Mouse (Mus musculus) neural tube, embryonic 12.5 days (tissue): ENCODE data around the gene Ecm2. TPM values are rescaled to one million over a fixed set of nuclear protein-coding genes. Genes with fewer than 3 reads are reported as not detected.

ENCODE experiments used
- ATAC-seq: fragments of 200-750 bp; cut with Nextera tagmentation; 2 replicates; pipeline ENCODE4 v1.8.0; 2017; ENCODE audit warnings: low read depth, mild to moderate bottlenecking, moderate TSS enrichment, moderate library complexity; ENCODE audit not compliant: low FRiP score
- H3K27ac ChIP-seq: fragments of 300-500 bp; sonication (generic); 2 replicates; pipeline ENCODE4 v1.5.1; 2016
- H3K27me3 ChIP-seq: fragments of 300-500 bp; sonication (generic); replicated peaks from 2 replicates; pipeline ENCODE4 v1.6.1; 2016; ENCODE audit warnings: mild to moderate bottlenecking
- H3K36me3 ChIP-seq: fragments of 300-500 bp; sonication (generic); 2 replicates; pipeline ENCODE4 v1.6.1; 2016; ENCODE audit warnings: mild to moderate bottlenecking
- H3K4me1 ChIP-seq: fragments of 300-500 bp; sonication (generic); 2 replicates; pipeline ENCODE4 v1.6.1; 2016
- H3K4me2 ChIP-seq: fragments of 300-500 bp; sonication (generic); replicated peaks from 2 replicates; pipeline ENCODE4 v1.6.1; 2016; ENCODE audit warnings: mild to moderate bottlenecking
- H3K4me3 ChIP-seq: fragments of 300-500 bp; sonication (generic); 2 replicates; pipeline ENCODE4 v1.5.1; 2016
- H3K9ac ChIP-seq: fragments of 300-500 bp; sonication (generic); 2 replicates; pipeline ENCODE4 v1.6.1; 2016; ENCODE audit warnings: mild to moderate bottlenecking
- H3K9me3 ChIP-seq: fragments of 300-500 bp; sonication (generic); 2 replicates; pipeline ENCODE4 v1.6.1; 2016; ENCODE audit warnings: mild to moderate bottlenecking
- WGBS: fragments of 180-500 bp; shearing (Covaris S2); methylation state at CpG from one replicate; pipeline ENCODE4 v1.1.7; 2016; 5-methylcytosine and 5-hydroxymethylcytosine counted together
- polyA plus RNA-seq: library from polyadenylated mRNA; unstranded; fragments of >200 nt; fragmentation: Nextera tagmentation; extraction: Ambion mirVana; gene quantifications from 2 replicates; pipeline ENCODE4 v1.2.1, GENCODE M21; 2016

The Ecm2 gene
- polyA plus RNA-seq, 1 experiment from 2014 or later, result 0.60 TPM

DNA sequence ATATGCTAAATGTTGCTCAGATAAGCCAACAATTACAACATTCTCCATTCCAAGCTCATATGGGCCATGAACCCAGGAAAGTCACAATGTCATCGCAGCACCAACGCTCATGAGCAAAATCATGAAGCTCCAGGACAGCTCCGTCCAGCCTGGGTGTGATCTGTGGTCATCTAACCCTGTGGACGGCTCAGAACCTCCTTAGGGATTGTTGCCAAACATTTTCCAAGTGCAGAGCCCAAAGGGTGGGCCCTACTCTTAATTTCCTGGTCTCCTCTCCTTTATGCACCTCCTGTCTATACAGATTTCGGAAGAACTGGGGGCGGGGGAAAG, 32.0 kb upstream of the Ecm2 start:
- 98% methylated on average over 6 of the region's 6 CpGs for WGBS
- Histone ChIP-seq H3K9me3 (no peaks in the 10 kb centered on the region), H3K4me2 (no peak overlapping the region), H3K4me3 (no peak overlapping the region), H3K4me1 (no peaks in the 10 kb centered on the region), H3K36me3 (no peaks in the 10 kb centered on the region), H3K27me3 (no peaks in the 10 kb centered on the region), H3K9ac (no peak overlapping the region), H3K27ac (no peak overlapping the region)
- ATAC-seq, result no peak

DNA sequence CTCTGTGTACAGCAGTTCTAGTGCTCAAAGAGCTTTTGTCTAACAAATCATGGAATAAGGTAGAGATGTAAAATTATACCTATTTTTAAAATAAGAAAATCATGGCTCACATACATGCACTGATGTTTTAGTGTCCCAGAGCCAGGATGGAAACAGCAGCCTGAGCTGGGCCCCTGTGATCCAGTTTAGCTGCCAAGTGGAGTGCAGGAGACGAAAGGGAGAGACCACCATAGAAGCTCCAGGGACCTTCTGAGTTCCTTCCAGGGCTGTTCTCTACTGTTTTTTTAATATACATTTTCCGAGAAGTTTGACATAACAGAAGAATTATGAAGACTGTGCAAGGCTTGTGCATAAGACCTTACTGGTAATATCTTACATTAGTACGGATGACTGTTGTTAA, 26.7 kb upstream of the Ecm2 start:
- 85% methylated on average over 3 of the region's 3 CpGs for WGBS
- Histone ChIP-seq H3K4me3 (no peak overlapping the region), H3K27ac (no peak overlapping the region), H3K27me3 (no peaks in the 10 kb centered on the region), H3K36me3 (no peaks in the 10 kb centered on the region), H3K9ac (no peak overlapping the region), H3K4me1 (no peaks in the 10 kb centered on the region), H3K9me3 (no peaks in the 10 kb centered on the region), H3K4me2 (no peak overlapping the region)
- ATAC-seq, result no peak

DNA sequence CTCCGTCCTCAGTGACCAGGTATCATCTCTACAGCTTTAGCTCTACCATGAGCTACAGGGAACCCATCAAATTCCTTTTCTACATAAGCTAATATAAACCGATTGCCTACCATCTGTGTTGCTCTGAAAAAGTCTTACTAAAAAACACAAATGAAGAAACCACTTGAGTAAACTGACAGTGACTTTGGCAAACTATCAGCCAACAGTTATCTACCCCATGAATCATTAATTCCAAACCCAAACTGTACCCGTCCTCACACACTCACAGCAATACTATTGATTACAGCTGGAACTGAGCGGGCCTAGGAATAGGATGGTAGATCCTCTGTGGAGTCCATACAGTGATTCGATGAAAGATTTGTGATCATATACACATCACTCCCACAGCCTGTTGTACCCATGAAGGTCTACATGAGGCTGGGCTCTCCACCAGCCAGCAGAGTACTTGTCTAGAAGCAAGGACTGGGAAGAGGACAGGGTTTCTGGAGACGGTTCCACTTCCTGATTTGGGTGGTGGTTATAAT, 25.7 kb upstream of the Ecm2 start:
- H3K4me2 ChIP-seq, result no peak overlapping the region
- H3K27me3 ChIP-seq, result no peaks in the 10 kb centered on the region
- no peak for ATAC-seq
- H3K9me3 ChIP-seq, result no peaks in the 10 kb centered on the region
- H3K4me3 ChIP-seq, result no peak overlapping the region
- H3K36me3 ChIP-seq, result no peaks in the 10 kb centered on the region
- H3K9ac ChIP-seq, result no peak overlapping the region
- no peak overlapping the region for H3K27ac ChIP-seq
- H3K4me1 ChIP-seq, result no peaks in the 10 kb centered on the region
- WGBS, result 90% methylated on average over 6 of the region's 6 CpGs

DNA sequence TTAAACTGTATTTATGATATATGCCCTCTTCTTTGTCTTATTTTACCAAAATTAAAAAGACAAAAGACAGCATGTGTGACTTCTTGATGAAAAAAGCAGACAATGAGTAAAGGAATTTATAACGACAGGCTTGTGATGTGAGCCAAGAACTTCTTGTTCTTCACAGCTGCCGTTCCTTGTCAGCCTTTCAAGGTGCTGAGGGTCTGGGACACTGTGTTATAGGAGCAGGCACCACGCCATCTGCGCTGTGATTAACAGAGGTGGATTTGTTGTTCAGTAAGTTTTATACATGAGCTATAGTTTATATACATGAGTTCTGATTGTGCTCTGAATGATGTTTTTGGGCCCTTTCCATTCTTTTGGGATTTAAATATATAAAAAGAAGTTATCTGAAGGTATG, 25.2 kb upstream of the Ecm2 start:
- WGBS, result 83% methylated on average over 4 of the region's 4 CpGs

DNA sequence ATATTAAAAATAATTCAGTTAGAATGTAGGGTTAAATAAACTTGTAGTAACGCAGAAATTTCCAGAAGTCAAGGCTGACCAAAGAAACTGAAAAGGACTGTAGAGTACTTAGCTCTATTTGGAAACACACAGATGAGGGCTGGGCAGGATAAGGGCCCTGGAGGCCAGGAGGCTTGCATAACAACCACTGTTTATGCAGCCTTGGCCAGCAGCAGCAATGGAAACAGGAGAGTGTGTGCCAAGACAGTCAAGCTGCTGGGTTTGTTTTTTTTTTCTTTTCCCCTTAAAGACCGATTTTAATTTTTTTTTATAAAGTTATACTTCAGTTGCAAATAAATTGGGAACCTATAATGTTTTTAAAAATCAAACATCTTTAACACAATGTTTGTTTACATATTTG, 24.6 kb upstream of the Ecm2 start:
- WGBS, result 80% methylated on average over 2 of the region's 2 CpGs
- ATAC-seq, result no peak
- no peak overlapping the region for H3K27ac ChIP-seq
- H3K9me3 ChIP-seq, result no peaks in the 10 kb centered on the region
- no peaks in the 10 kb centered on the region for H3K36me3 ChIP-seq
- H3K4me3 ChIP-seq, result no peak overlapping the region
- H3K4me1 ChIP-seq, result no peaks in the 10 kb centered on the region
- H3K27me3 ChIP-seq, result no peaks in the 10 kb centered on the region
- no peak overlapping the region for H3K9ac ChIP-seq
- no peak overlapping the region for H3K4me2 ChIP-seq

More for the DNA sequence above, 25.2 kb upstream of the Ecm2 start:
- H3K36me3 ChIP-seq, result no peaks in the 10 kb centered on the region
- H3K4me2 ChIP-seq, result no peak overlapping the region
- H3K9me3 ChIP-seq, result no peaks in the 10 kb centered on the region
- H3K27ac ChIP-seq, result no peak overlapping the region
- H3K4me1 ChIP-seq, result no peaks in the 10 kb centered on the region
- H3K9ac ChIP-seq, result no peak overlapping the region
- no peak for ATAC-seq
- no peak overlapping the region for H3K4me3 ChIP-seq
- H3K27me3 ChIP-seq, result no peaks in the 10 kb centered on the region

DNA sequence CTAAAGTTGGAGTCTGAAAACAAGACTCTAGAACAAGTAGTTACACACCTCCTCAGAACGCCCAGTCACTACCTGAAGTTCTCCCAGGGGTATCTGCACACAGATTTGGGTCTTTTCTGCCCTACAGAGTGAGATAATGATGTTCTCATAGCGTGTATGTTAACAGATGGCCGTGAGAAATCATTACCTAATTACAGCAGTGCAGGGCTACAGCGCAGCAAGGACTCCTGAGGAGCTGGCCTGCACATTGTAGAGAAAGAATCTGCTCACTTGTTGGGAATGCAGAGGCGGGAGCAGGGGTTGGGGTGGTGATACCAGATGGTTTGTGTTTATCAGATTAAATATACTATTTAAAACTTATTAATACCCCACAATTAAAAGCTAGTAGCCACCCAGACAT, 24.1 kb upstream of the Ecm2 start:
- Histone ChIP-seq H3K27ac (no peak overlapping the region), H3K4me3 (no peak overlapping the region), H3K9ac (no peak overlapping the region), H3K36me3 (no peaks in the 10 kb centered on the region), H3K4me1 (no peaks in the 10 kb centered on the region), H3K4me2 (no peak overlapping the region), H3K27me3 (no peaks in the 10 kb centered on the region), H3K9me3 (no peaks in the 10 kb centered on the region)
- ATAC-seq, result no peak
- 69% methylated on average over 5 of the region's 5 CpGs for WGBS

DNA sequence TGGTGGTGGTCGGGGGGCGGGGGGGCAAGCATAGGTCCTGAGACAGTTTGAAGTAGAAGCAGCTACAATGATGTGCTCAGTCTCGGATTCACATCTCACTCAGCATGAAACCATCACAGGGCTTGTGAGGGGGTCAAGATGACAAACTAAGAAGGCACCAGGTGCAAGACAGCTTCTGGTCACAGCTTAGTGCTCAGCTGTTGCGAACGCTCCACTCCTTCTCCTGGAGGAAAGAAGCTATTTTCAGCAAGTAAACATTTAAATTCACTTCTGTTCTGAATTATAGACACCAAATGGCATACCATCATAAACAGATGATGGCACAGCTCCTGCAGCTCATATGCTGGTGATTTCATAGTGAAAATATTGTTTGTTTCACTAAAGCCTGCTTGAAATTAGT, 19.2 kb upstream of the Ecm2 start:
- H3K36me3 ChIP-seq, result no peaks in the 10 kb centered on the region
- no peak for ATAC-seq
- no peak overlapping the region for H3K9ac ChIP-seq
- no peaks in the 10 kb centered on the region for H3K27me3 ChIP-seq
- no peaks in the 10 kb centered on the region for H3K4me1 ChIP-seq
- H3K27ac ChIP-seq, result no peak overlapping the region
- WGBS, result 85% methylated on average over 5 of the region's 5 CpGs
- no peaks in the 10 kb centered on the region for H3K9me3 ChIP-seq
- H3K4me3 ChIP-seq, result no peak overlapping the region
- H3K4me2 ChIP-seq, result no peak overlapping the region

DNA sequence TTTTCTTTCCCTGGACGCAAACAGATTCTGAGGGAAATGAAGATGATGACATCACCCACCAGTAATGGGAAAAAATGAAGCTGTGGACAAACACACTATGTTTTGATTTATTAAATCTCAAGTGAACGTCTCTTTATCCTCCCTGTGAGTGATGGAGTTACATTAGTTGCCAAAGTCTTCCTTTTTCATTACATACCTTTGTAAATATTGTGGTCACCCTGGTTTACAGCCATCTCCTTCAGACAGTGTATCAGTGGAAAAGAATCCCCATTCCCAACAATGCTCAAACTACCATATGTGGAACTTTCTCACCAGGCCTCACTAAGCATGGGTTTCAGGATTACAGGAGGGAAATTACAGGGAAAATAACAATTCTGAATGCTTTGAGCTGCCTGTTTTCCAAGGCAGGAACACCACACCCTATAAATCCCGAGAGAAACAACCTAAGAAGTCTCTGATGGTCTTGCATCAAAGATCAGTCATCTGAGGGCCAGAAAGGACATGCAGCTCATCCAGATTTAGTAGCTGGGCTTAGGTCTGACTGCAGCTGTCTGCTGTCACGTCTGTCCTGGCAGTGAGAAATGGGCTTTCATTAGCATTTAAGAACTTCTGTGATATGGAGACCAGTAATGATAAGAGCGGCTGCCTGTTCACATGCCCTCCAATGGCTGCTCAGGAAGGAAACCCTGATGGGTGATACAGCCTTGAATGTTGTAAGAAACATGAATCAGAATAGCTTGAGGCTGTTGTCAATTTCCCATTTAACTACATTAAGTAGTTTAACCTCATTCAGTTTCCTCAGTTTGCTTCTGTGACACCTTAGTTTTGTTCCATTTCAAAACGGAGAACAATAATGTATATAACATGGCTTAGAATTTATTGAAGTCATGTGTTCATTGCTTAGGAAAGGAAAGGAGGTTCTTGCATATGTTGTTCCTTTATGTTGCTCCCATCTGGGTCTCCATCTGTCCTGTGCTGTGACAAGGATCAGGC, 11.9 kb upstream of the Ecm2 start, which contains the start of gene Tes3-ps:
Gene Tes3-ps, plus strand, starts transcription at position 943 of the 993 bp plus-strand sequence.
- H3K27me3 ChIP-seq, result no peaks in the 10 kb centered on the region
- no peak within 1 kb of the TSS for H3K4me2 ChIP-seq
- H3K9me3 ChIP-seq, result no peaks in the 10 kb centered on the region
- H3K4me3 ChIP-seq, result no peak within 1 kb of the TSS
- no peaks in the 10 kb centered on the region for H3K4me1 ChIP-seq
- ATAC-seq, result no peak
- no peak within 1 kb of the TSS for H3K9ac ChIP-seq
- no peaks in the 10 kb centered on the region for H3K36me3 ChIP-seq
- 82% methylated on average over 6 of the region's 6 CpGs for WGBS
- no peak within 1 kb of the TSS for H3K27ac ChIP-seq

DNA sequence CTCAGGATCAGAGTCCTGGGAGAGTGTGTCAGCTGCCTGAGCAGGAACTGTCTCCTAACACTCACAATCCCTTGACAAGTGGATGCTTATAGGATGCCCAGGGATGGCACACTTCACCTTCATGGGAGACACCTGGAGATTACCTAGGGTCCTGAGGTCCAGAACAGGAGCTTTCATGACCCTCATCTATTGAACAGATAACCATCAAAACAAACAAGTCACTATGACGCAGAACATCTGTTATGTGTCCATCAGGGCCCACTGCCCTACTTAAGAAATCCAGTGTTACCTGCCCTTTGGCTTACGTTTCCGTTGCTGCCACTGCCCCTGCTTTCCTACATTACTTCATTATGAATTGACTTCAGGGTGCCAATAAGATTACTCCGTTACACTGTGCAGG, 1.2 kb downstream of the Ecm2 start:
- H3K4me1 ChIP-seq, result no peaks in the 10 kb centered on the region
- H3K36me3 ChIP-seq, result no peaks in the 10 kb centered on the region
- no peak overlapping the region for H3K27ac ChIP-seq
- ATAC-seq, result no peak
- H3K27me3 ChIP-seq, result no peaks in the 10 kb centered on the region
- H3K9me3 ChIP-seq, result no peaks in the 10 kb centered on the region
- 97% methylated on average over 4 of the region's 4 CpGs for WGBS
- H3K4me3 ChIP-seq, result no peak overlapping the region
- no peak overlapping the region for H3K9ac ChIP-seq
- no peak overlapping the region for H3K4me2 ChIP-seq

DNA sequence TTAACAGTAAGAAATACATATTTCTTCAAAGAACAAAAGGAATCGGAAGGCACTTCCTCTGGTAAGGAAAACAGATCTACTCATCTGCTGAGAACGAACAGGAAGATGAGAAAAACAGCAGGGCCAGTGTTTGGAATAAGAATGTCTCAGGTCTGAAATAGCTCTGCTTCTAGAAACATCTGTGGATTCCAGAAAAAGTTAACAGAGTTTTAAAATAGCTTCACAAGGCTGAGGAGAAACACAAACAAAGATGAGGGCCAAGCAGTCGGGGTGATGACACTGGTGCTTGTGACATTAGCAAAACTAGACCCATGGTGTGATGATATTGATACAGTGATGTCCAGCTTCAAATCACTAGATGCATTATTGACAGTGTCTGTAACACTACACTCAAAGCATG, 2.6 kb downstream of the Ecm2 start:
- WGBS, result 72% methylated on average over 3 of the region's 3 CpGs
- Histone ChIP-seq H3K4me2 (no peak overlapping the region), H3K9me3 (no peaks in the 10 kb centered on the region), H3K36me3 (no peaks in the 10 kb centered on the region), H3K27ac (no peak overlapping the region), H3K27me3 (no peaks in the 10 kb centered on the region), H3K4me1 (no peaks in the 10 kb centered on the region), H3K4me3 (no peak overlapping the region), H3K9ac (no peak overlapping the region)
- no peak for ATAC-seq

DNA sequence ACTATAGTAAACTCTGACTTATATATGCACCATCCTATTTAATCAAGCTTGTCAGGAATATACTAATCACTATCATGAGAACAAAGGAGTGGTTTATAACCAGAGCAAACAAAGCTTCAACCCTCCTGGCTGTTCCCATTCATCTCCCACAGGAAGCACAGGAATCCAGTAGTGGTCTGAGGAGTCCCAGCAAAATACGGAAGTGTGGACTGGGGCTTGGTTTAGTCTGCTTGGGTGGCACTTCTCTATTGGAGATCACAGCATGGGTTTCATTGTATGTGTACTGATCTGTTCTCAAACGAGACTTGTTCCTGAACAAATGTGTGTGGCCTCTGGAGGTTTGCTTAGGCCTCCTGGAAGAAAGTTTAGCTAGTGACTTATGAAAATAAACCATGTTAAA, 14.2 kb downstream of the Ecm2 start:
- Histone ChIP-seq H3K36me3 (no peaks in the 10 kb centered on the region), H3K9ac (no peak overlapping the region), H3K4me2 (no peak overlapping the region), H3K27me3 (no peaks in the 10 kb centered on the region), H3K4me1 (no peaks in the 10 kb centered on the region), H3K4me3 (no peak overlapping the region), H3K9me3 (no peaks in the 10 kb centered on the region), H3K27ac (no peak overlapping the region)
- ATAC-seq, result no peak
- WGBS, result 33% methylated on average over 2 of the region's 2 CpGs

DNA sequence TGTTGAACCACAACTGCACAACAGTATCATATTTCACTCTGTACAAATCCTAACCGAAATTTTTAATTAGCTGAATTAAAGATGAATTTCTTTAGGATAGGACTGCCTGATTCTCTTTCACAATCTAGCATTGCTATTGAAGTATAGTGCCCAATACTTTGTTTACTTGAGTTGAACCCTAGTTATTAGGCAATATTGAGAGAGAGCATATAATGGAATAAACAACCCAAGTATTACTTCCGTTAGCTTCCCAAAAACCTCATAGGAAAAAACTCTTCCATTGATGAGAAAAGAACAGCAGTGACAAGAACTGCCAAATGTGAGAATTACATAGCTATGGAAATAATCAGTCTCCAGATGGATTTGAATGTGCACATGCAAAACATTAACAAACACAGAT, 21.6 kb downstream of the Ecm2 start:
- Histone ChIP-seq H3K27ac (no peak overlapping the region), H3K4me2 (no peak overlapping the region), H3K36me3 (no peaks in the 10 kb centered on the region), H3K27me3 (no peaks in the 10 kb centered on the region), H3K4me3 (no peak overlapping the region), H3K9ac (no peak overlapping the region), H3K4me1 (no peaks in the 10 kb centered on the region), H3K9me3 (no peaks in the 10 kb centered on the region)
- ATAC-seq, result no peak
- 88% methylated on average over 2 of the region's 2 CpGs for WGBS

DNA sequence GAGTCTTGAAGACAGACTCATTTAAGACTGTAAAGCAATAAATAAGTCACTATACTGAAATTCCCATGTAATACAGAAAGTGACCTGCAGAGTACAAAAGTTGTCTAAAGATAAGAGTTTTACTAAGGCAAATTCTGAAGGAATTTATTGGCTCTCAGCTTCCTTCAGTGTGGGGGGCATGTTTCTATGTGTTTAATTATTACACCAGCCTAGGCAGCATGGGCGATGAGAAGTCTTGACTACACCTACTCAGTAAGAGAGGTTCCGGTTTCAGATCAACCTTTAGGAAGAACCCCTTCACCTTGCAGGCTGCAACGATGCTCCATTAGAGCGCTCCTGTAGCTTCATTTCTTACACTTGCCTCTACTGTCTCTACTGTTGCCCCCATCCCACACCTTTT, 26.0 kb downstream of the Ecm2 start:
- Histone ChIP-seq H3K4me2 (no peak overlapping the region), H3K27me3 (no peaks in the 10 kb centered on the region), H3K4me1 (no peaks in the 10 kb centered on the region), H3K9ac (no peak overlapping the region), H3K27ac (no peak overlapping the region), H3K36me3 (no peaks in the 10 kb centered on the region), H3K4me3 (no peak overlapping the region), H3K9me3 (no peaks in the 10 kb centered on the region)
- 96% methylated on average over 4 of the region's 4 CpGs for WGBS
- ATAC-seq, result no peak
